ENCODE assay signal across 14 mouse cellular contexts in the genomic region with DNA sequence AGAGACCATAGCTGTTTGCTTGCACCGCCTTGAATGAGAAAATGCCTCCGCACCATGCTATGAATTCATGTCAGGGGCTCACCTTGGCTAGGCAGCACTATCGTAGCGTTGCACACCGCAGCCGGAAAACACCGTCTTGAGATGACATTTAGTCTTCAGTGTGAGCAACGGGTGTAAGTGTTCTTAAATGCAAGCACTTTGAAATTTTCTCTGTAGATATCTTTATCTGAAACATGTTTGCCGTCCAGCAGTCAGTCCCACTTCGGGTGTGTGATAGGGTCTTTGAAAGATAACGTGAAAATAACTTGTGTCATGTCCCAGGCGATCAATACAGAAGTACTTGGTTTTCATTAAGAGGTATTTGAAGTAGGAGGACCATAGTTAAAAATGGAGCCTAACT.
"Had no signal": no experiment of that assay in that cellular context is flagged by ENCODE, and none has a peak within 500 bp of the region (broad histone marks: within the 10 kb centered on the region; RNA-seq: fewer than 3 reads in every experiment).

No protein-coding gene starts in this region.

- H3K36me3 ChIP-seq: midbrain, embryonic 15.5 days had no signal

- H3K4me2 ChIP-seq: kidney, embryonic 15.5 days; limb, embryonic 15.5 days; lung, embryonic 14.5 days; midbrain, embryonic 11.5 days; midbrain, embryonic 15.5 days; neural tube, embryonic 12.5 days had no signal

- H3K4me3 ChIP-seq: kidney, embryonic 15.5 days; left cerebral cortex, adult 2 months; limb, embryonic 15.5 days; megakaryocyte, embryonic 14.5 days; midbrain, embryonic 15.5 days; neural tube, embryonic 12.5 days had no signal

- H3K27ac ChIP-seq: kidney, embryonic 15.5 days; left cerebral cortex, adult 2 months; limb, embryonic 15.5 days; midbrain, embryonic 15.5 days; neural tube, embryonic 12.5 days; stomach, postnatal 0 days had no signal

- H3K27me3 ChIP-seq: kidney, embryonic 15.5 days; limb, embryonic 15.5 days; megakaryocyte, embryonic 14.5 days; midbrain, embryonic 15.5 days; neural tube, embryonic 12.5 days had no signal

- ATAC-seq: midbrain, embryonic 15.5 days had no signal

- H3K9ac ChIP-seq: kidney, embryonic 15.5 days; limb, embryonic 15.5 days; lung, embryonic 14.5 days; midbrain, embryonic 15.5 days; neural tube, embryonic 12.5 days had no signal

- DNase-seq: kidney, adult 2 months; kidney, postnatal 14 days; lung, embryonic 14.5 days; lung, postnatal 10 days; lung, postnatal 4 days; thymus, postnatal 4 days had no signal

- H3K9me3 ChIP-seq: kidney, embryonic 15.5 days; limb, embryonic 15.5 days; megakaryocyte, embryonic 14.5 days; midbrain, embryonic 15.5 days; neural tube, embryonic 12.5 days had no signal
